Mouse (Mus musculus) ES-E14 (cell line): Measurements from ENCODE around the gene Uvrag.

Experiments
- CHD2 ChIP-seq: IDR thresholded peaks from 2 replicates; pipeline ENCODE4 v1.6.1; 2014; ENCODE audit warnings: mild to moderate bottlenecking, low read depth, low read length, inconsistent platforms
- HCFC1 ChIP-seq: IDR thresholded peaks from 2 replicates; pipeline ENCODE4 v1.6.1; 2012; ENCODE audit warnings: low read length, inconsistent platforms, borderline replicate concordance; ENCODE audit not compliant: insufficient read depth
- MAFK ChIP-seq: IDR thresholded peaks from 2 replicates; pipeline ENCODE4 v1.6.1; 2014; ENCODE audit warnings: mild to moderate bottlenecking, low read depth, low read length, inconsistent platforms; ENCODE audit not compliant: insufficient read depth
- ZC3H11A ChIP-seq: IDR thresholded peaks from 2 replicates; pipeline ENCODE4 v1.6.1; 2012; ENCODE audit warnings: low read depth, mild to moderate bottlenecking, inconsistent platforms, low read length, borderline replicate concordance
- ZNF384 ChIP-seq: IDR thresholded peaks from 2 replicates; pipeline ENCODE4 v1.6.1; 2012; ENCODE audit warnings: low read depth, low read length, inconsistent platforms

DNA sequence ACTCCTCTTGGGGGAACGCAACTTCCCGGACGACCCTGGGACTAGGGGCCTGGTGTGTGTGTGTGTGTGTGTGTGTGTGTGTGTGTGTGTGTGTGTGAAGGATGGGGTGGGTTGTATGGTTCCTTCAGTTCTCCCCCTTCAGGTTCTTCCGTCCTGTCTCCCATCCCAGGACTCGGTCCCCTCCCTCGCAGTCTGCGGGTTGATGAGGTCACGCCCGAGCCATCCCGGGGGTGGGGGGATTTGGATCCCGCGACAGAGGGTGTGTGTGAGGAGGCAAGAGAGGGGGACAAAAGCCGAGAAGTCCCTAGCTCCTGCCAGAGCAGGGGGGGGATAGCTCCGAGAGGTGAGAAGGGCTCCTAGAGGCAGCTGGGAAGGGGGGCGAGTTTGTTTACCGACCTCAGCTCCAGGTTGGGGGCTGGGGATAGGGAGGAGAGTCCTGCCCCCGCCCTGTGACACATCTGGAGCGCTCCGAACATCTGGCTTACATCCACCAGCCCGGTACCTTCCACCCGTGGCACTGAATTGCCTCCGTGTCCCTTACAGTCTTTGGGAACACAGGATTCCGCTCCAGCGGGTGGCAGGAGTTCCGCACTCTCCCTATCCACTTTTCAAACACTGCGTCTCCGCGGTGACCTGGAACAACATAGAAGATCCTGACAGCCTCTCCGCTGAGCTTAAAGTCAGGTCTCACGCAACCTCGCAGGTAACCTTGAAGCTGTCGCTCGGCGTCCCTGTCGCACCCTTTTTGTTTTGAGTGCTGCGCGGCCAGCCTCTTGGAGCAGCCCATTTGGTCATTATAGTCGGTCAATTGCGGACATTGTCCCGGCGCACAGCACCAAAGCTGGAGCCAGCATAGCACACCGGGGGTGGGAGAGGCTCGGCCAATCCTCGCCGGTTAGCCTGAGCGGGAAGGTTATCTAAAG, 305.2 kb downstream of the Uvrag start:
- no peak for TF ChIP-seq HCFC1
- no peak for TF ChIP-seq ZNF384
- TF ChIP-seq MAFK: no peak
- no peak for TF ChIP-seq ZC3H11A
- no peak for TF ChIP-seq CHD2
